Mouse (Mus musculus) midbrain, embryonic 14.5 days (tissue): Measurements from ENCODE around the gene Htr1d. TPM values are rescaled to one million over a fixed set of nuclear protein-coding genes. Genes with fewer than 3 reads are reported as not detected.

Experiments
- ATAC-seq: fragments of 200-750 bp; cut with Nextera tagmentation; 2 replicates; pipeline ENCODE4 v1.8.0; 2017; ENCODE audit warnings: moderate number of reproducible peaks, moderate library complexity; ENCODE audit not compliant: low FRiP score, low TSS enrichment
- DNase-seq: peaks from one replicate; pipeline ENCODE4 v3.0.0-alpha.2; 2015
- H3K27ac ChIP-seq: fragments of 300-500 bp; sonication (generic); replicated peaks from 2 replicates; pipeline ENCODE4 v1.5.1; 2014; ENCODE audit warnings: mild to moderate bottlenecking, low read depth, low read length, moderate library complexity
- H3K27me3 ChIP-seq: fragments of 300-500 bp; sonication (generic); 2 replicates; pipeline ENCODE4 v1.6.1; 2014; ENCODE audit warnings: low read length, control low read depth, mixed read lengths; ENCODE audit not compliant: control insufficient read depth, insufficient read depth
- H3K36me3 ChIP-seq: fragments of 300-500 bp; sonication (generic); 2 replicates; pipeline ENCODE4 v1.6.1; 2014; ENCODE audit warnings: low read length, control low read depth; ENCODE audit not compliant: control insufficient read depth, insufficient read depth
- H3K4me1 ChIP-seq: fragments of 300-500 bp; sonication (generic); 2 replicates; pipeline ENCODE4 v1.6.1; 2014; ENCODE audit warnings: mild to moderate bottlenecking, antibody characterized with exemption, low read length, control low read depth; ENCODE audit not compliant: control insufficient read depth, insufficient read depth
- H3K4me2 ChIP-seq: fragments of 300-500 bp; sonication (generic); 2 replicates; pipeline ENCODE4 v1.6.1; 2014; ENCODE audit warnings: mild to moderate bottlenecking, low read length, moderate library complexity
- H3K4me3 ChIP-seq: fragments of 300-500 bp; sonication (generic); replicated peaks from 2 replicates; pipeline ENCODE4 v1.5.1; 2014; ENCODE audit warnings: low read depth, low read length
- H3K9ac ChIP-seq: fragments of 300-500 bp; sonication (generic); replicated peaks from 2 replicates; pipeline ENCODE4 v1.6.1; 2014; ENCODE audit warnings: mild to moderate bottlenecking, low read length, moderate library complexity
- H3K9me3 ChIP-seq: fragments of 300-500 bp; sonication (generic); 2 replicates; pipeline ENCODE4 v1.6.1; 2016; ENCODE audit warnings: low read length, control low read depth, mixed read lengths; ENCODE audit not compliant: control insufficient read depth
- WGBS: fragments of 180-500 bp; shearing (Covaris S2); extraction: QIAGEN DNeasy Blood & Tissue Kit; methylation state at CpG from one replicate; pipeline ENCODE4 v1.1.7; 2014; 5-methylcytosine and 5-hydroxymethylcytosine counted together
- polyA plus RNA-seq: library from polyadenylated mRNA; unstranded; fragments of >200 nt; fragmentation: Nextera tagmentation; extraction: Ambion mirVana; gene quantifications from 2 replicates; pipeline ENCODE4 v1.2.1, GENCODE M21; 2014

Gene Htr1d
- polyA plus RNA-seq, 1 experiment from 2014 or later, result 0.86 TPM

- H3K9me3 ChIP-seq, result no peaks in the 10 kb centered on the region
- H3K4me2 ChIP-seq, result no peak overlapping the region
- peaks cover 15% of the 10 kb centered on the region for H3K27me3 ChIP-seq
- no peak overlapping the region for H3K4me3 ChIP-seq
- no peak overlapping the region for H3K27ac ChIP-seq
- H3K9ac ChIP-seq, result no peak overlapping the region
- ATAC-seq, result no peak
- no peak for DNase-seq
- 83% methylated on average over 7 of the region's 7 CpGs for WGBS
- no peaks in the 10 kb centered on the region for H3K36me3 ChIP-seq
- H3K4me1 ChIP-seq, result peaks cover 5% of the 10 kb centered on the region; the same call in 1 of the 2 replicates
Observed at GRCm38 (mm10) chr4:136458276-136458675, 35.0 kb downstream of the Htr1d start.

GRCm38 (mm10) chr4:136459210-136459609, 35.9 kb downstream of the Htr1d start:
- no peak overlapping the region for H3K9ac ChIP-seq
- no peak overlapping the region for H3K27ac ChIP-seq
- H3K9me3 ChIP-seq, result no peaks in the 10 kb centered on the region
- 79% methylated on average over 12 of the region's 12 CpGs for WGBS
- no peaks in the 10 kb centered on the region for H3K36me3 ChIP-seq
- DNase-seq (no peak), ATAC-seq (no peak)
- H3K4me1 ChIP-seq, result peaks cover 8% of the 10 kb centered on the region; the same call in 1 of the 2 replicates
- H3K27me3 ChIP-seq, result peaks cover 22% of the 10 kb centered on the region
- no peak overlapping the region for H3K4me3 ChIP-seq
- no peak overlapping the region for H3K4me2 ChIP-seq

GRCm38 (mm10) chr4:136461206-136461605, 37.9 kb downstream of the Htr1d start:
- DNase-seq (no peak), ATAC-seq (no peak)

GRCm38 (mm10) chr4:136461761-136462085, 38.4 kb downstream of the Htr1d start:
- no peak for DNase-seq
- no peak overlapping the region for H3K27ac ChIP-seq

More at GRCm38 (mm10) chr4:136461206-136461605, 37.9 kb downstream of the Htr1d start:
- peak overlapping the region; percentile 95; the same call in 1 of the 2 replicates for H3K4me2 ChIP-seq
- H3K4me1 ChIP-seq, result peaks cover 8% of the 10 kb centered on the region; the same call in 1 of the 2 replicates
- H3K27me3 ChIP-seq, result peaks cover 28% of the 10 kb centered on the region
- H3K4me3 ChIP-seq, result no peak overlapping the region
- H3K27ac ChIP-seq, result no peak overlapping the region
- whole genome bisulfite sequencing, result 35% methylated on average over 4 of the region's 4 CpGs
- no peaks in the 10 kb centered on the region for H3K36me3 ChIP-seq
- H3K9ac ChIP-seq, result no peak overlapping the region
- no peaks in the 10 kb centered on the region for H3K9me3 ChIP-seq

GRCm38 (mm10) chr4:136462086-136462838, 38.9 kb downstream of the Htr1d start, which contains the start of gene 6030445D17Rik:
Gene 6030445D17Rik, plus strand, starts transcription at chr4:136462250.
- ATAC-seq (peak; percentile 63; the same call in 1 of the 2 replicates), DNase-seq (peak; percentile 80)
- Histone ChIP-seq H3K4me1 (peaks cover 8% of the 10 kb centered on the region; the same call in 1 of the 2 replicates), H3K4me2 (peak within 1 kb of the TSS; percentile 95), H3K36me3 (no peaks in the 10 kb centered on the region), H3K27me3 (peaks cover 28% of the 10 kb centered on the region), H3K9me3 (no peaks in the 10 kb centered on the region), H3K9ac (peak within 1 kb of the TSS; percentile 57), H3K27ac (peak within 1 kb of the TSS; percentile 66), H3K4me3 (peak within 1 kb of the TSS; percentile 61)
- WGBS, result under 1% methylated on average over 64 of the region's 64 CpGs

More at GRCm38 (mm10) chr4:136461761-136462085, 38.4 kb downstream of the Htr1d start:
- Histone ChIP-seq H3K9ac (peak overlapping the region; percentile 57), H3K36me3 (no peaks in the 10 kb centered on the region), H3K4me2 (peak overlapping the region; percentile 95), H3K9me3 (no peaks in the 10 kb centered on the region), H3K27me3 (peaks cover 28% of the 10 kb centered on the region), H3K4me1 (peaks cover 8% of the 10 kb centered on the region; the same call in 1 of the 2 replicates), H3K4me3 (peak overlapping the region; percentile 61)
- 7% methylated on average over 6 of the region's 6 CpGs for WGBS
- ATAC-seq, result no peak

GRCm38 (mm10) chr4:136462839-136463178, 39.5 kb downstream of the Htr1d start:
- Histone ChIP-seq H3K4me2 (peak overlapping the region; percentile 95), H3K9ac (peak overlapping the region; percentile 57), H3K4me3 (peak overlapping the region; percentile 61), H3K9me3 (no peaks in the 10 kb centered on the region), H3K36me3 (no peaks in the 10 kb centered on the region), H3K4me1 (peaks cover 8% of the 10 kb centered on the region; the same call in 1 of the 2 replicates), H3K27ac (no peak overlapping the region), H3K27me3 (peaks cover 28% of the 10 kb centered on the region)
- DNase-seq (peak; percentile 65), ATAC-seq (peak; percentile 37; the same call in 1 of the 2 replicates)
- 0% methylated on average over 8 of the region's 8 CpGs for WGBS

GRCm38 (mm10) chr4:136463436-136463835, 40.1 kb downstream of the Htr1d start:
- Histone ChIP-seq H3K27ac (no peak overlapping the region), H3K4me3 (peak overlapping the region; percentile 61; the same call in 1 of the 2 replicates), H3K4me1 (peaks cover 8% of the 10 kb centered on the region; the same call in 1 of the 2 replicates), H3K9ac (no peak overlapping the region), H3K27me3 (peaks cover 28% of the 10 kb centered on the region), H3K36me3 (no peaks in the 10 kb centered on the region), H3K9me3 (no peaks in the 10 kb centered on the region), H3K4me2 (peak overlapping the region; percentile 95)
- WGBS, result 15% methylated on average over 9 of the region's 9 CpGs
- ATAC-seq, result no peak
- DNase-seq, result no peak

- Histone ChIP-seq H3K4me2 (no peak overlapping the region), H3K36me3 (no peaks in the 10 kb centered on the region), H3K4me1 (peaks cover 11% of the 10 kb centered on the region), H3K9me3 (no peaks in the 10 kb centered on the region), H3K9ac (no peak overlapping the region), H3K27ac (no peak overlapping the region), H3K4me3 (no peak overlapping the region), H3K27me3 (peaks cover 24% of the 10 kb centered on the region)
- ATAC-seq (no peak), DNase-seq (no peak)
- WGBS, result 80% methylated on average over 4 of the region's 4 CpGs
Observed at GRCm38 (mm10) chr4:136466226-136466625, 42.9 kb downstream of the Htr1d start.
